Mouse (Mus musculus): Measurements from ENCODE around the gene Olfr167. TPM values are rescaled to one million over a fixed set of nuclear protein-coding genes. Genes with fewer than 3 reads are reported as not detected.
"Not testable (repeated sequence)": the region's sequence is repeated elsewhere in the genome, so short reads cannot be mapped to it uniquely, and the experiment has no call there.

Olfr167 gene
- not detected for total RNA-seq (2021)

DNA sequence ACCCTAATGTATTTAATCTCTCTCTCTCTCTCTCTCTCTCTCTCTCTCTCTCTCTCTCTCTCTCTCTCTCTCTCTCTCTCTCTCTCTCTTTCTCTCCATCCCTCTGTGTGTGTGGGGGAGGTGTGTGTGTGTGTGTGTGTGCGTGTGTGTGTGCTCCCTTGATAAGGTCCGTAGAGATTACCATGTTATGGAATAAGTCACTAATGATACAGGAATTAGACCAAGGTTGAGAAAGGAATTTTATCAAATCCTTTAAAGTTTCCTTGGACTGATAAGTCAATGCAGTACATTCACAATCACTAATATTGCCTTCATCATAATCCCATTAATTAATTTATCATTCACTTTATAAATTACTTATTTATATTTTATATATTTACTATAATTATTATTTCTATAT, at the start of gene Olfr167:
Olfr167 (minus strand) TSS at position 101 of the 400 bp plus-strand sequence.
- DNase-seq (ENCODE audit: low spot score) = no peak
- intact Hi-C loops (cut with DNase I) = no loop called here

DNA sequence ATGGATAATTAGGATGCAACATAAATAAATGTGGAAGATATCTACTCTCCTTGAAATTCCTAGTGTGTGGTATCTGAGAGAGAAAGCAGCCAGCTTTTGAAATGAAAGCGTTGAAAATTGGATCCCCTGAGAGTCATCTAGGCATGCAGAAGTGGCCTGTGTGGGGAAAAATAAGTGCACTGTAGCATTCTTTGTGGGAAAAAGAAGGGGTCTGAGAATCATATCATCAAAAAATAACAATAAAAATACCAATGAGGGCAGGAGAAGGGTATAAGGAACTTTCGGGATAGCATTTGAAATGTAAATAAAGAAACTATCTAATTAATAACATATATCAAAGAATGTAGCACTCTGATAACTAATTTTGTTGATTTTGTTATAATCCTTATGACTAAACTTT, 49.6 kb upstream of the Olfr167 start, which contains the start of gene Olfr169:
Olfr169 (minus strand) TSS at position 101 of the 400 bp plus-strand sequence.
- intact Hi-C loops (cut with DNase I) = loop anchor here (2.0 kb wide), 1 partner anchor 39 kb away; the partner anchor contains the start of gene Olfr170
- DNase-seq (ENCODE audit: low spot score) = not testable (repeated sequence)

DNA sequence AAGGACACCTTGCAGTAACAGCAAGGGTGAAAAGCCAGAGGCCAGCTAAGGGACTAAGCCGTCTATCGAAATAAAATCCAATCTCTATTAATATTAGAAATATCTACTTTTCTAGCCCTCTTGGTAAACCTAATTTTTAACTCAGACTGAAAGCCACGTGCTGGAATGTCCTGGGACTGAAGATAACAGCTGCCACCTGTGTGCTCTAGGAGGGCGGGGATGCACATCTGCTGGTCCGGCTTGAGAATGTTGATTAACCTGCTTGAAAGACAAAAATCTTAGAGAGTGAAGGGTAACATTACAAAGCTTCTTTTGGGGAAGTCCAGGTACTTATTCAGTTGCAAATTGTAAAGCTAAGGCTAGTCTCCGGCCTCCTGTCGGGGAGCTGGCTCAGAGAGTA, 31.4 kb upstream of the Olfr167 start:
- intact Hi-C loops (cut with DNase I); DNase-seq (ENCODE audit: low spot score): not testable (repeated sequence)

DNA sequence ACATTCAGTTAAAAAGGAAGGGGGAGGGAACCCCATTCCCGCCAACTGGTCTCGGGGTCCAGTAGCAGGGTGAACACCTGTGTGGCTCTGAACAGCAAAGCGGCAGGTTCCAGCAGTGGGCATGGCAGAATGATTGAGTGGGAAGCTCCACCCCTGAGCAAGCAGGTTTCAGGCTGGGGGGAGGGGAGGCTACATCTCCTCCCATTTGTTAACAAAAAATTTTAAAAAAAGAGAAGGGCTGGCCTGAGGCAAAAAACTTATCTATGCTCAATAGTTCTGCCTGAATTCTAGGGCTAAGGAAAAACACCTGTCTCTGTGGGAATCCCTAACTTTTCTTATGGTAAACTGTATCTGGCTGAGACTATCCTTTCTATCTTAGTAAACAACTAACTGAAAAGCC, 30.2 kb upstream of the Olfr167 start:
- intact Hi-C loops (cut with DNase I); DNase-seq (ENCODE audit: low spot score): not testable (repeated sequence)

DNA sequence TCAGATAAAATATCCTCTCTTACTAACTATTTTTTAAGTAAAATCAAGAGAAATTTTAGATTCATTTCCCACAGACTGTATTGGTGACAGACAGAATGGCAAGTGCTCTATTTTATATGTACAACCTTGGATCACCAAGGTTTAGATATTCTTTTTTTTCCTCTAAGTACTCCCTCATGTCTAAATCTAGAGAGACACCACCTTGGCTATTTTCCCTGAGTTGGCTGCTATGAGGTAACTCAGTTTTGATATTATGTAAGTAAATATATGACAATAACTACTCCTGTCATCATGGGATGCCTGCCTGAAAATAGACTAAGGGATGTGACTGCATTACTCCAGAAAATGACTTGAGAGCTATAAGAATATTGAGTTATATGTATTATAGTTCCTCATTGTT, 13.4 kb upstream of the Olfr167 start, which contains the start of gene Olfr168:
Olfr168 (minus strand) TSS at position 101 of the 400 bp plus-strand sequence.
- no peak for DNase-seq (ENCODE audit: low spot score)
- intact Hi-C loops (cut with DNase I) = no loop called here

DNA sequence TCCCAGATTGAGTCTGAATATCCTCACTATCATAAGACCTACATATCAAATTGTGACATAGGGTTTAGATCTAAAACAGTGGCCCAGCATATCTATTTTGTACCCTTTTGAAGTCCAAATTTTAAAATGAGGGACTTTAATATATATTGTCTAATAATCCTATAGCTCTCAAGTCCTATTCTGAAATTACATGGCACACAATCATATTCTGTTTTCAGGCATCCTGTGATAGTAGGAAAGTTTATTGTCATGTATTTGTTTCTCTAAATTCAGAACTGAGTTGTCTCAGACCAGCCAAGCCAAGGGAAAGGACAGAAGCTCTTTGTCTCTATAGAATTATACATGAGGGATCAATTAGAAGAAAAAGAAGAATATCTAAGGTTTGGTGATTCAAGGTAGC, 38.7 kb downstream of the Olfr167 start, which contains the start of gene Olfr166:
Olfr166 (plus strand) TSS at position 301 of the 400 bp plus-strand sequence.
- no peak for DNase-seq (ENCODE audit: low spot score)
- intact Hi-C loops (cut with DNase I) = no loop called here

DNA sequence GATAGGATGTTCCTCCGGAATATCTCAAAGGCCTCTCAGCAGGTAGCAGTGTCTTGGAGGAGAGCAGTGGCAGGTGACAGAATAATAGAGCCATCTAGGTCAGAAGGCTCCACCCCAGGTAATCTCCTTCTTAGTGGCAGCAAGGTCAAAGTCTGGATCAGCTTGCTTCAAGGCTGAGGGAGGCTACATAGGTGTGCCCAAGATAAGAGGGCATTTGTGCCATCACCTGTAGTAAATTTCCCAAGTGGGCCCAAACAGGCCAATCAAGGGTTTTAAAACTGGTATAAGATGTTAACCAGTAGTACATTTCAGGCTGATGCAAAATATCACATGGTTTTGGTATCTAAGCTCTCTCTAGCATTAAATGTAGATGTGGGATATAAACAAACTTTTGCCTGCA, 57.7 kb downstream of the Olfr167 start:
- intact Hi-C loops (cut with DNase I) = no loop called here
- DNase-seq (ENCODE audit: low spot score) = no peak

Other genes with a start within 250 kb of the Olfr167 start
- not detected for gene Olfr164, start 208.2 kb downstream of the Olfr167 start, total RNA-seq (2021)
- not detected for gene Olfr165, start 99.1 kb downstream of the Olfr167 start, total RNA-seq (2021)
- not detected for gene Olfr166, start 38.6 kb downstream of the Olfr167 start, total RNA-seq (2021)
- gene Olfr168, start 13.3 kb upstream of the Olfr167 start, total RNA-seq (2021) = not detected
- not detected for gene Olfr169, start 49.5 kb upstream of the Olfr167 start, total RNA-seq (2021)
- gene Olfr170, start 89.6 kb upstream of the Olfr167 start, total RNA-seq (2021) = not detected
- gene Olfr171, start 107.7 kb upstream of the Olfr167 start, total RNA-seq (2021) = not detected
- gene Lamp3, start 184.1 kb upstream of the Olfr167 start, total RNA-seq (2021) = under 1 TPM; 0.08 to 0.13 TPM
- under 1 TPM; 0.73 TPM for gene B3gnt5, start 237.9 kb upstream of the Olfr167 start, total RNA-seq (2021)